Mouse (Mus musculus) heart, embryonic 16.5 days (tissue): ENCODE results near the gene Epo. TPM values are rescaled to one million over a fixed set of nuclear protein-coding genes. Genes with fewer than 3 reads are reported as not detected.
A peak's percentile ranks its signal among the peaks of the same experiment; 100 is the strongest.

Source experiments
- ATAC-seq: fragments of 200-750 bp; cut with Nextera tagmentation; replicated peaks from 2 replicates; pipeline ENCODE4 v1.8.0; 2017; ENCODE audit warnings: moderate number of reproducible peaks; ENCODE audit not compliant: insufficient read depth, low FRiP score; ENCODE audit errors: extremely low read depth
- H3K27ac ChIP-seq: fragments of 300-500 bp; sonication (generic); 2 replicates; pipeline ENCODE4 v1.5.1; 2014; ENCODE audit warnings: mild to moderate bottlenecking, low read length, control low read depth, moderate library complexity
- H3K27me3 ChIP-seq: fragments of 300-500 bp; sonication (generic); 2 replicates; pipeline ENCODE4 v1.6.1; 2014; ENCODE audit warnings: low read length, mixed read lengths; ENCODE audit not compliant: control insufficient read depth, insufficient read depth
- H3K36me3 ChIP-seq: fragments of 300-500 bp; sonication (generic); 2 replicates; pipeline ENCODE4 v1.6.1; 2014; ENCODE audit not compliant: control insufficient read depth, insufficient read depth
- H3K4me1 ChIP-seq: fragments of 300-500 bp; sonication (generic); 2 replicates; pipeline ENCODE4 v1.6.1; 2014; ENCODE audit warnings: low read length, mixed read lengths; ENCODE audit not compliant: control insufficient read depth, insufficient read depth
- H3K4me2 ChIP-seq: fragments of 300-500 bp; sonication (generic); 2 replicates; pipeline ENCODE4 v1.6.1; 2014; ENCODE audit warnings: low read depth, mild to moderate bottlenecking, control low read depth, low read length
- H3K4me3 ChIP-seq: fragments of 300-500 bp; sonication (generic); 2 replicates; pipeline ENCODE4 v1.5.1; 2014; ENCODE audit warnings: mild to moderate bottlenecking, control low read depth, low read length
- H3K9ac ChIP-seq: fragments of 300-500 bp; sonication (generic); 2 replicates; pipeline ENCODE4 v1.6.1; 2014; ENCODE audit warnings: low read length, control low read depth
- H3K9me3 ChIP-seq: fragments of 300-500 bp; sonication (generic); replicated peaks from 2 replicates; pipeline ENCODE4 v1.6.1; 2016; ENCODE audit warnings: low read length; ENCODE audit not compliant: control insufficient read depth
- WGBS: fragments of 180-500 bp; shearing (Covaris S2); extraction: QIAGEN DNeasy Blood & Tissue Kit; methylation state at CpG from one replicate; pipeline ENCODE4 v1.1.7; 2014; 5-methylcytosine and 5-hydroxymethylcytosine counted together
- polyA plus RNA-seq: library from polyadenylated mRNA; unstranded; fragments of >200 nt; fragmentation: Nextera tagmentation; extraction: Ambion mirVana; gene quantifications from 2 replicates; pipeline ENCODE4 v1.2.1, GENCODE M21; 2015

Epo gene
- polyA plus RNA-seq, 1 experiment from 2014 or later = not detected

- H3K4me3 ChIP-seq = no peak overlapping the region
- 77% methylated on average over 8 of the region's 8 CpGs for WGBS
Measured at GRCm38 (mm10) chr5:137568223-137568798, 35.3 kb upstream of the Epo start.

GRCm38 (mm10) chr5:137566416-137566815 lies 33.4 kb upstream of the Epo start:
- H3K9me3 ChIP-seq = no peaks in the 10 kb centered on the region
- H3K4me1 ChIP-seq = no peaks in the 10 kb centered on the region
- no peaks in the 10 kb centered on the region for H3K36me3 ChIP-seq
- H3K27ac ChIP-seq = no peak overlapping the region
- no peak overlapping the region for H3K9ac ChIP-seq
- no peak overlapping the region for H3K4me2 ChIP-seq
- H3K4me3 ChIP-seq = no peak overlapping the region
- no peaks in the 10 kb centered on the region; the same call in 1 of the 2 replicates for H3K27me3 ChIP-seq
- WGBS = 91% methylated on average over 5 of the region's 5 CpGs
- ATAC-seq = no peak

More at GRCm38 (mm10) chr5:137568223-137568798, 35.3 kb upstream of the Epo start:
- H3K27ac ChIP-seq = no peak overlapping the region
- no peaks in the 10 kb centered on the region for H3K4me1 ChIP-seq
- H3K27me3 ChIP-seq = no peaks in the 10 kb centered on the region; the same call in 1 of the 2 replicates
- no peak overlapping the region for H3K9ac ChIP-seq
- no peaks in the 10 kb centered on the region for H3K9me3 ChIP-seq
- no peak for ATAC-seq
- H3K36me3 ChIP-seq = no peaks in the 10 kb centered on the region
- no peak overlapping the region for H3K4me2 ChIP-seq

DNA sequence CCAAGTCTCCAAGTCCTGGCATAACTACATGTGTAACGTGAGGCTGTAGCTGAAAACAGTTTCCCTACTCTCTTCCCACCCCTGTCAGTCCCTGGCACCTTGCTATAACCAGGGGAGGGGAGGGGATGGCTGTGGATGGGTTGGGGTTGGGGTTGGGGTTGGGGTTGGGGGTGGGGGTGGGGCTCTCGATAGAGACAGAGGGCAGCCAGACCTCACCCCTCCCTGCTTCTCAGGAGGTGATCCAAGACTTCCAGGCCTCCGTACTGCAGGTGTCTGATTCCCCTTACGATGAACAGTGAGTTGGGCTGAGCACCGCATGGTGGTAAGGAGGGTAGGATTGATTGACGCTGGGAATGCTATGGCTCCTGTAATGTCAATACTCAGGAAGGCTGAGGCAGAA lies 32.7 kb upstream of the Epo start:
- Histone ChIP-seq H3K4me3 (no peak overlapping the region), H3K27ac (no peak overlapping the region), H3K36me3 (no peaks in the 10 kb centered on the region), H3K9me3 (no peaks in the 10 kb centered on the region), H3K9ac (no peak overlapping the region), H3K4me1 (no peaks in the 10 kb centered on the region), H3K27me3 (no peaks in the 10 kb centered on the region; the same call in 1 of the 2 replicates), H3K4me2 (no peak overlapping the region)
- WGBS = 62% methylated on average over 6 of the region's 6 CpGs
- ATAC-seq = no peak

GRCm38 (mm10) chr5:137562965-137563364 lies 29.9 kb upstream of the Epo start:
- no peak overlapping the region for H3K4me2 ChIP-seq
- H3K27me3 ChIP-seq = no peaks in the 10 kb centered on the region; the same call in 1 of the 2 replicates
- no peak overlapping the region for H3K4me3 ChIP-seq
- no peaks in the 10 kb centered on the region for H3K4me1 ChIP-seq
- no peak overlapping the region for H3K27ac ChIP-seq
- no peaks in the 10 kb centered on the region for H3K36me3 ChIP-seq
- no peaks in the 10 kb centered on the region for H3K9me3 ChIP-seq
- 58% methylated on average over 10 of the region's 10 CpGs for WGBS
- no peak for ATAC-seq
- H3K9ac ChIP-seq = no peak overlapping the region

- Histone ChIP-seq H3K27ac (no peak overlapping the region), H3K27me3 (no peaks in the 10 kb centered on the region; the same call in 1 of the 2 replicates), H3K4me2 (no peak overlapping the region), H3K9me3 (no peaks in the 10 kb centered on the region), H3K9ac (no peak overlapping the region), H3K36me3 (no peaks in the 10 kb centered on the region), H3K4me1 (no peaks in the 10 kb centered on the region), H3K4me3 (no peak overlapping the region)
- ATAC-seq = no peak
- WGBS = 62% methylated on average over 6 of the region's 6 CpGs
Measured at GRCm38 (mm10) chr5:137561556-137561955, 28.5 kb upstream of the Epo start.

DNA sequence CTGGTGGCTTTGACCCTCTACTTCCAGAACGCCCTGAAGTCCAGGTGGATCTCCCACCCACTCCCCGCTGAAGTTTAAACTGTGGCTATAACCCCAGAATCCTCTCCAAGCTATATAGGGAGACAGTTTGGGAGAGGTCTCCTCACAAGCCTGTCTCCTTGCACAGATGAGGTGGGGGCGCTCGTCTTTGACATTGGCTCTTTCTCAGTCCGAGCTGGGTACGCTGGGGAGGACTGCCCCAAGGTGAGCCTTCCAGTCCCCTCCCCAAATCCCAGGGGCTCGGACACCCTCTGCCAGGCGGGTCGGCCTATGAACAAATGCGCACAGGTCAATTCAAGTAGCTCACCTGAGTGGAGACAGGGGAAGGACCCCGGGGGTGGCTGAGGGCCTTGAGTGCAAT lies 20.9 kb upstream of the Epo start:
- no peak overlapping the region for H3K9ac ChIP-seq
- no peak for ATAC-seq
- 44% methylated on average over 11 of the region's 11 CpGs for WGBS
- H3K36me3 ChIP-seq = no peaks in the 10 kb centered on the region
- H3K27ac ChIP-seq = no peak overlapping the region
- H3K4me3 ChIP-seq = no peak overlapping the region
- peaks cover 14% of the 10 kb centered on the region for H3K27me3 ChIP-seq
- no peak overlapping the region for H3K4me2 ChIP-seq
- no peaks in the 10 kb centered on the region for H3K9me3 ChIP-seq
- no peaks in the 10 kb centered on the region for H3K4me1 ChIP-seq

DNA sequence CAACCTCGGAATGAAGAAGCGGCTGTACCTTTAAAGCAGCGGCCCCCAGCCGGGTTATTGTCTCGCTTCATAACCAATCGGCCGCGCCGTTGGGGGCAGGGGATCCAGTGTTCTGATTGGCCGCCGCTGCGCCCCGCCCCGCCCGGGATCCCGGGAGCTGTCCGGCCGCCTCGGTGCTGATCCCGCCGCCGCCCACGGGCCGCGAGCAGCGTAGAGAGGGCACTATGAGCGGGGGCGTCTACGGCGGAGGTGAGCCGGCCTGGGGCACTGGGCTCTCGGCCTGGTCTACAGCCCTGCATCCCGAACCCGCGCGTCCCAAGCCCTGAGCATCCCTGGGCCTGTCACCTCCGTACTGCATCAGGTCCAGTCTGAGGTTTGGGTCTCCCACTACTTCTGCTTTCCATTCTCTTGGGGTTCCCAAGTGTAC lies 20.4 kb upstream of the Epo start, which contains the start of gene Actl6b:
Actl6b (plus strand) TSS at position 107 of the 427 bp plus-strand sequence.
- no peaks in the 10 kb centered on the region for H3K36me3 ChIP-seq
- H3K9me3 ChIP-seq = no peaks in the 10 kb centered on the region
- no peak within 1 kb of the TSS for H3K9ac ChIP-seq
- H3K4me3 ChIP-seq = peak within 1 kb of the TSS; percentile 4; the same call in 1 of the 2 replicates
- ATAC-seq = peak; percentile 49; the same call in 1 of the 2 replicates
- H3K27me3 ChIP-seq = peaks cover 14% of the 10 kb centered on the region
- 1% methylated on average over 37 of the region's 37 CpGs for WGBS
- no peaks in the 10 kb centered on the region for H3K4me1 ChIP-seq
- no peak within 1 kb of the TSS for H3K27ac ChIP-seq
- H3K4me2 ChIP-seq = peak within 1 kb of the TSS; percentile 22; the same call in 1 of the 2 replicates

DNA sequence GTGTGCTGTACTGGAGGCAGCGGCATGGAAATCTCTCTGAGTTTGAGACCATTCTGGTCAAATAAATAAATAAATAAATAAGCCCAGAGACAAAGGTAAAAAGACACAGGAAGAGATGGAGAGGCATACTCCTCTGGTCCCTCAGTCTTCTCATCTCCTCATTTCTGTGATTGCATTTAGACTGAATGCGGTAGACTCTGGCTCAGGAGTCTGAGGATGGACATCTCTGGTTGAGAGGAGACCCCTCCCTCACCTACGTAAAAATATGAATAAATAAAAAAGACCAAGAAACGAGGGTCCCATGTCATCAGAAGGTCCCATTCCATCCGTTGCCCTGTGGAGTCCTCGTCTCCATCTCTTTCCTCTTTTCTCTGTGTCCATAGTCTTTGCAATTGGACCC lies 20.0 kb upstream of the Epo start:
- 27% methylated on average over 6 of the region's 6 CpGs for WGBS
- H3K4me3 ChIP-seq = peak overlapping the region; percentile 4; the same call in 1 of the 2 replicates
- no peak for ATAC-seq

DNA sequence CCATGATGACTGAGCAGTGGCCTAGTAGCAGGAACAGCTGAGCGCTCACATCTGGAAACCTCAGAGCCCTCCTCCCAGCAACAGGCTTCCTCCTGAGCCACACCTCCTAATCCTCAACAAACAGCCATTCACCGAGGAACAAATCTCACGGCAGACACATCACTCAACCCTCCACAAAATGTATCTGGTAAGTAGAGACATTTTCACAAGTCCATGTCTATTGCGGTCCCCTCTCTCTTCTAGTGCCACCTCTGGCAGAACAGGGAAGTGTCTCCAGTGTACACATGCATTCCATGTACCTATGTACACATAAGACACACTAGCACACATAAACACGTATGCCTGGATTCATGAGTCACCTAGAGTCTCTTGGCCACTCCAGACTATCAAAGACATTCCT lies 18.1 kb upstream of the Epo start:
- WGBS = 65% methylated on average over 5 of the region's 5 CpGs

More for the DNA sequence above, 20.0 kb upstream of the Epo start:
- Histone ChIP-seq H3K36me3 (no peaks in the 10 kb centered on the region), H3K27ac (no peak overlapping the region), H3K9ac (no peak overlapping the region), H3K4me2 (peak overlapping the region; percentile 22; the same call in 1 of the 2 replicates), H3K27me3 (peaks cover 14% of the 10 kb centered on the region), H3K9me3 (no peaks in the 10 kb centered on the region), H3K4me1 (no peaks in the 10 kb centered on the region)

More for the DNA sequence above, 18.1 kb upstream of the Epo start:
- peaks cover 14% of the 10 kb centered on the region for H3K27me3 ChIP-seq
- H3K4me3 ChIP-seq = no peak overlapping the region
- no peak overlapping the region for H3K9ac ChIP-seq
- H3K4me1 ChIP-seq = no peaks in the 10 kb centered on the region
- no peak overlapping the region for H3K27ac ChIP-seq
- ATAC-seq = no peak
- no peak overlapping the region for H3K4me2 ChIP-seq
- no peaks in the 10 kb centered on the region for H3K36me3 ChIP-seq
- no peaks in the 10 kb centered on the region for H3K9me3 ChIP-seq
